Mouse (Mus musculus) kidney, adult 2 months (tissue): ENCODE measurements around the gene Arl2. TPM values are rescaled to one million over a fixed set of nuclear protein-coding genes. Genes with fewer than 3 reads are reported as not detected.
A peak's percentile ranks its signal among the peaks of the same experiment; 100 is the strongest.

ENCODE experiments used
- DNase-seq: peaks from one replicate; pipeline ENCODE4 v3.0.0; 2021
- H3K27ac ChIP-seq: fragments of 200-500 bp; 2 replicates; pipeline ENCODE4 v1.5.1; 2012; ENCODE audit warnings: low read depth, low read length, control low read depth, inconsistent platforms; ENCODE audit not compliant: insufficient read depth
- H3K27me3 ChIP-seq: fragments of 200-500 bp; replicated peaks from 2 replicates; pipeline ENCODE4 v1.6.1; 2012; ENCODE audit warnings: mild to moderate bottlenecking, moderate library complexity, low read length, inconsistent platforms; ENCODE audit not compliant: control insufficient read depth, insufficient read depth
- H3K36me3 ChIP-seq: fragments of 200-500 bp; 2 replicates; pipeline ENCODE4 v1.6.1; 2012; ENCODE audit warnings: mild to moderate bottlenecking, moderate library complexity, low read length, inconsistent platforms; ENCODE audit not compliant: control insufficient read depth, insufficient read depth
- H3K4me1 ChIP-seq: fragments of 200-500 bp; 2 replicates; pipeline ENCODE4 v1.6.1; 2011; ENCODE audit warnings: low read length; ENCODE audit not compliant: control insufficient read depth, insufficient read depth
- H3K4me3 ChIP-seq: fragments of 200-500 bp; 2 replicates; pipeline ENCODE4 v1.5.1; 2011; ENCODE audit warnings: mild to moderate bottlenecking, low read depth, low read length, control low read depth; ENCODE audit not compliant: insufficient read depth
- CTCF ChIP-seq: fragments of 200-500 bp; conservative IDR thresholded peaks from 2 replicates; pipeline ENCODE4 v1.5.1; 2011; ENCODE audit warnings: low read depth, mild to moderate bottlenecking, control low read depth, low read length, moderate library complexity, mixed read lengths; ENCODE audit not compliant: insufficient read depth, insufficient read length
- POLR2A ChIP-seq: fragments of 200-500 bp; IDR thresholded peaks from one replicate; pipeline ENCODE4 v1.6.1; 2011; ENCODE audit warnings: low read depth, low read length, control low read depth
- WGBS: fragments of 180-500 bp; shearing (Covaris S2); methylation state at CpG from one replicate; pipeline ENCODE4 v1.1.7; 2018; 5-methylcytosine and 5-hydroxymethylcytosine counted together
- polyA plus RNA-seq: library from polyadenylated mRNA; depleted of rRNA; stranded (reverse); fragments of >200 nt; gene quantifications from 2 replicates; pipeline ENCODE4 v1.2.3, GENCODE M21; 2012; rRNA removed

Gene Arl2
- polyA plus RNA-seq, result 144 and 157 TPM in 2 replicates

GRCm38 (mm10) chr19:6141394-6141749, at the start of gene Arl2:
Gene Arl2, minus strand, starts transcription at chr19:6141548.
- Histone ChIP-seq H3K4me1 (0 out of 2 replicates have a peak, but pooled peaks cover 4% of the 10 kb centered on the region), H3K27me3 (no peaks in the 10 kb centered on the region), H3K36me3 (no peaks in the 10 kb centered on the region), H3K4me3 (peak within 1 kb of the TSS; percentile 84), H3K27ac (peak within 1 kb of the TSS; percentile 86)
- TF ChIP-seq POLR2A (no peak), CTCF (peak; percentile 67)
- peak; percentile 88 for DNase-seq
- 1% methylated on average over 15 of the region's 15 CpGs for WGBS

DNA sequence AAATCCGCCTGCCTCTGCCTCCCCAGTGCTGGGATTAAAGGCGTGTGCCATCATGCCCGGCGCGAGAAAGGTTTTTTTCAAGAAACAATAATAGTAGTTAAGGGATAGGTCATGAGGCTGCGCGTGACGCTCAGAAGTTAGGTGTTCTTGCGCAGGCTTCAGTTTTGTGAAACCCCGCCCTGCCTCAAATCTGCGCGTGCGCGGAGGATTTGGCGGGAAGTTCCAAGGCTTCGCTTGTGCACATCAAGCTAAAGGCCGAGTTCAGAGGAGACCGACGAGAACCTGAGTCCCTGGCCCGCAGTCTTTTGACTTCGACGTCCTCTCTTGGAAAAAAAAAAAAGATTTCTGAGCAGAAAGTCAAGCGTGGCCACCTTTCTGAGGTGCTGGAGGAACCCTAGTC, 42.8 kb upstream of the Arl2 start, which contains the start of gene Majin:
TSS of gene Majin (plus strand) at position 258 of the 400 bp plus-strand sequence.
- no peaks in the 10 kb centered on the region for H3K4me1 ChIP-seq
- no peak within 1 kb of the TSS for H3K4me3 ChIP-seq
- H3K36me3 ChIP-seq, result no peaks in the 10 kb centered on the region
- DNase-seq, result no peak
- TF ChIP-seq POLR2A (no peak), CTCF (no peak)
- WGBS, result 89% methylated on average over 23 of the region's 23 CpGs
- H3K27me3 ChIP-seq, result no peaks in the 10 kb centered on the region
- H3K27ac ChIP-seq, result no peak within 1 kb of the TSS

DNA sequence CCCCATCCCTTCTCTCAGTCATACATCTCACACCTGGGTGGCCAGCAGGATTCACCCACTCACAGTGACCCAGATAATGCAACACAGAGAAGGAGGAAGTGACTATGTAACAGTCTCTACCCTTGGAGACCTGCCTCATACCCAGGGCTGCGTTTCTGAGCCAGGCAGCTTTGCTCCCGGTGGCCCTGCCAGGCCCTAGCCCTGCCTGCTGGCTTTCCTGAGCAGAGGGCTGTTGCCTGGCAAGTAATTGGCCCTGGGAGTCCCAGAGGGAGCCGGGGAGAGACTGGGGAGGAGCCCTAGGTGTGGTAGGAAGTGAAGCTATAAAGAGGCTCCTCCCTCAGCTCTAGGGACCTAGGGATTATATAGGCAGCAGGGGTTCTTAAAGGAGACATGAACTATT, 41.2 kb upstream of the Arl2 start:
- Histone ChIP-seq H3K27me3 (no peaks in the 10 kb centered on the region), H3K27ac (no peak overlapping the region)
- DNase-seq, result no peak

GRCm38 (mm10) chr19:6181629-6182028, 40.3 kb upstream of the Arl2 start:
- Histone ChIP-seq H3K4me3 (no peak overlapping the region), H3K36me3 (no peaks in the 10 kb centered on the region), H3K4me1 (no peaks in the 10 kb centered on the region), H3K27me3 (no peaks in the 10 kb centered on the region), H3K27ac (no peak overlapping the region)
- WGBS, result 15% methylated on average over 5 of the region's 5 CpGs
- no peak for DNase-seq
- TF ChIP-seq POLR2A, result no peak
- TF ChIP-seq CTCF, result no peak

More for the DNA sequence above, 41.2 kb upstream of the Arl2 start:
- Histone ChIP-seq H3K4me1 (no peaks in the 10 kb centered on the region), H3K4me3 (no peak overlapping the region), H3K36me3 (no peaks in the 10 kb centered on the region)
- no peak for TF ChIP-seq CTCF
- WGBS, result 11% methylated on average over 3 of the region's 3 CpGs

- H3K4me1 ChIP-seq, result no peaks in the 10 kb centered on the region
- no peak for DNase-seq
- TF ChIP-seq POLR2A (no peak), CTCF (no peak)
- H3K27me3 ChIP-seq, result no peaks in the 10 kb centered on the region
- H3K4me3 ChIP-seq, result no peak overlapping the region
- WGBS, result 85% methylated on average over 6 of the region's 6 CpGs
- H3K27ac ChIP-seq, result no peak overlapping the region
- no peaks in the 10 kb centered on the region for H3K36me3 ChIP-seq
These were observed 37.4 kb upstream of the Arl2 start for GRCm38 (mm10) chr19:6178775-6179174.

GRCm38 (mm10) chr19:6174771-6175170, 33.4 kb upstream of the Arl2 start:
- Histone ChIP-seq H3K36me3 (no peaks in the 10 kb centered on the region), H3K27me3 (no peaks in the 10 kb centered on the region), H3K4me3 (no peak overlapping the region), H3K4me1 (no peaks in the 10 kb centered on the region), H3K27ac (no peak overlapping the region)
- 42% methylated on average over 5 of the region's 5 CpGs for WGBS
- DNase-seq, result no peak
- TF ChIP-seq POLR2A (no peak), CTCF (no peak)

GRCm38 (mm10) chr19:6171215-6171614, 29.9 kb upstream of the Arl2 start:
- WGBS, result 67% methylated on average over 8 of the region's 8 CpGs
- peak; percentile 56 for DNase-seq
- TF ChIP-seq POLR2A (no peak), CTCF (no peak)
- Histone ChIP-seq H3K27me3 (no peaks in the 10 kb centered on the region), H3K4me1 (no peaks in the 10 kb centered on the region), H3K4me3 (no peak overlapping the region), H3K27ac (no peak overlapping the region), H3K36me3 (no peaks in the 10 kb centered on the region)
